Mouse (Mus musculus) CH12.LX (cell line): ENCODE measurements at regions not wholly inside any gene's neighbourhood (a gene's known extent, or its start where the extent isn't known, plus 50 kb on each side); places are given as distances from the start of the nearest gene placed in this dataset.

ENCODE experiments used
- DNase-seq: peaks from one replicate; pipeline ENCODE4 v3.0.0-alpha.2; 2013; ENCODE audit errors: extremely low read depth
- H3K27ac ChIP-seq: 2 replicates; pipeline ENCODE4 v1.5.1; 2012; ENCODE audit warnings: low read depth, mild to moderate bottlenecking, control low read depth, moderate library complexity; ENCODE audit not compliant: insufficient read depth
- H3K27me3 ChIP-seq: replicated peaks from 2 replicates; pipeline ENCODE3; 2012; ENCODE audit warnings: inconsistent platforms
- H3K36me3 ChIP-seq, 2 experiments: replicated peaks in 1 of 2; 2 replicates each; pipeline versions ENCODE3 to v1.6.1; 2012; ENCODE audit warnings: inconsistent platforms in 1 of 2, low read length in 1 of 2, mild to moderate bottlenecking in 1 of 2, mixed read lengths in 1 of 2, moderate library complexity in 1 of 2; ENCODE audit not compliant: control insufficient read depth in 1 of 2, insufficient read depth in 1 of 2
- H3K4me1 ChIP-seq, 2 experiments: 2 replicates each; pipeline ENCODE4 v1.6.1; 2012; ENCODE audit warnings: inconsistent platforms in 1 of 2, moderate library complexity in 1 of 2; ENCODE audit not compliant: insufficient read depth in 2 of 2, control insufficient read depth in 1 of 2
- H3K4me2 ChIP-seq: 2 replicates; pipeline ENCODE4 v1.6.1; 2012; ENCODE audit warnings: low read depth, mild to moderate bottlenecking, control low read depth; ENCODE audit not compliant: poor library complexity, insufficient read depth, severe bottlenecking
- H3K4me3 ChIP-seq, 3 experiments: fragments of 150-350 bp in 1 of 3; sonication (generic) in 1 of 3; replicated peaks in 1 of 3; 2 replicates each; pipeline versions ENCODE3 to v1.5.1; 2011 to 2012; ENCODE audit warnings: low read depth in 2 of 3, low read length in 2 of 3, mild to moderate bottlenecking in 2 of 3, moderate library complexity in 2 of 3, control low read depth in 1 of 3, improper control_type of control experiment in 1 of 3, inconsistent platforms in 1 of 3, mixed read lengths in 1 of 3; ENCODE audit not compliant: poor library complexity in 1 of 3
- H3K79me2 ChIP-seq: replicated peaks from 2 replicates; pipeline ENCODE4 v1.6.1; 2012; ENCODE audit warnings: mild to moderate bottlenecking, moderate library complexity; ENCODE audit not compliant: control insufficient read depth, poor library complexity, insufficient read depth, severe bottlenecking; ENCODE audit errors: extremely low read depth
- H3K9ac ChIP-seq: 2 replicates; pipeline ENCODE4 v1.6.1; 2012; ENCODE audit warnings: low read depth, mild to moderate bottlenecking, control low read depth, moderate library complexity; ENCODE audit not compliant: insufficient read depth
- H3K9me3 ChIP-seq: replicated peaks from 2 replicates; pipeline ENCODE3; 2012; ENCODE audit warnings: low read length, inconsistent platforms, mixed read lengths
- BHLHE40 ChIP-seq: IDR thresholded peaks from 2 replicates; pipeline ENCODE4 v1.6.1; 2011; ENCODE audit warnings: mild to moderate bottlenecking, low read depth, low read length, improper control_type of control experiment
- CHD1 ChIP-seq: IDR thresholded peaks from 2 replicates; pipeline ENCODE4 v1.6.1; 2012; ENCODE audit warnings: low read depth, low read length, improper control_type of control experiment, inconsistent platforms
- CHD2 ChIP-seq: IDR thresholded peaks from 2 replicates; pipeline ENCODE4 v1.6.1; 2011; ENCODE audit warnings: low read length, improper control_type of control experiment
- ELF1 ChIP-seq: IDR thresholded peaks from 2 replicates; pipeline ENCODE4 v1.6.1; 2014; ENCODE audit warnings: low read depth, mild to moderate bottlenecking, inconsistent platforms, low read length, improper control_type of control experiment
- ETS1 ChIP-seq: conservative IDR thresholded peaks from 2 replicates; pipeline ENCODE4 v1.6.1; 2012; ENCODE audit warnings: low read depth, mild to moderate bottlenecking, inconsistent platforms, low read length, improper control_type of control experiment, moderate library complexity
- IRF4 ChIP-seq: IDR thresholded peaks from 2 replicates; pipeline ENCODE4 v1.6.1; 2014; ENCODE audit warnings: low read depth, mild to moderate bottlenecking, inconsistent platforms, low read length, improper control_type of control experiment
- JUND ChIP-seq: conservative IDR thresholded peaks from 2 replicates; pipeline ENCODE4 v1.6.1; 2011; ENCODE audit warnings: low read depth, low read length, improper control_type of control experiment
- KAT2A ChIP-seq: IDR thresholded peaks from 2 replicates; pipeline ENCODE4 v1.6.1; 2012; ENCODE audit warnings: low read length, improper control_type of control experiment, inconsistent platforms; ENCODE audit not compliant: insufficient replicate concordance
- MAFK ChIP-seq: IDR thresholded peaks from 2 replicates; pipeline ENCODE4 v1.6.1; 2011; ENCODE audit warnings: low read length, improper control_type of control experiment; ENCODE audit not compliant: insufficient replicate concordance
- MEF2A ChIP-seq: IDR thresholded peaks from 2 replicates; pipeline ENCODE4 v1.6.1; 2014; ENCODE audit warnings: low read depth, mild to moderate bottlenecking, inconsistent platforms, low read length, improper control_type of control experiment, borderline replicate concordance
- MXI1 ChIP-seq: IDR thresholded peaks from 2 replicates; pipeline ENCODE4 v1.6.1; 2011; ENCODE audit warnings: mild to moderate bottlenecking, low read depth, low read length, improper control_type of control experiment
- MYC ChIP-seq: IDR thresholded peaks from 2 replicates; pipeline ENCODE4 v1.6.1; 2011; ENCODE audit warnings: low read depth, mild to moderate bottlenecking, improper control_type of control experiment, low read length
- NRF1 ChIP-seq: IDR thresholded peaks from 2 replicates; pipeline ENCODE4 v1.6.1; 2014; ENCODE audit warnings: low read depth, mild to moderate bottlenecking, inconsistent platforms, low read length, improper control_type of control experiment, moderate library complexity
- RAD21 ChIP-seq: IDR thresholded peaks from 2 replicates; pipeline ENCODE4 v1.6.1; 2011; ENCODE audit warnings: low read depth, mild to moderate bottlenecking, low read length, improper control_type of control experiment, moderate library complexity
- RCOR1 ChIP-seq: conservative IDR thresholded peaks from 2 replicates; pipeline ENCODE4 v1.6.1; 2012; ENCODE audit warnings: low read depth, mild to moderate bottlenecking, inconsistent platforms, low read length, improper control_type of control experiment
- SMC3 ChIP-seq: IDR thresholded peaks from 2 replicates; pipeline ENCODE4 v1.6.1; 2011; ENCODE audit warnings: low read depth, low read length, improper control_type of control experiment
- TCF12 ChIP-seq: IDR thresholded peaks from 2 replicates; pipeline ENCODE4 v1.6.1; 2014; ENCODE audit warnings: low read depth, mild to moderate bottlenecking, inconsistent platforms, low read length, improper control_type of control experiment
- UBTF ChIP-seq: IDR thresholded peaks from 2 replicates; pipeline ENCODE4 v1.6.1; 2012; ENCODE audit warnings: low read depth, mild to moderate bottlenecking, inconsistent platforms, low read length, improper control_type of control experiment, moderate library complexity
- USF2 ChIP-seq: conservative IDR thresholded peaks from 2 replicates; pipeline ENCODE4 v1.6.1; 2011; ENCODE audit warnings: low read depth, low read length, improper control_type of control experiment
- ZKSCAN1 ChIP-seq: IDR thresholded peaks from 2 replicates; pipeline ENCODE4 v1.6.1; 2012; ENCODE audit warnings: low read depth, inconsistent platforms, low read length, improper control_type of control experiment, borderline replicate concordance
- ZMIZ1 ChIP-seq: IDR thresholded peaks from 2 replicates; pipeline ENCODE4 v1.6.1; 2012; ENCODE audit warnings: low read depth, mild to moderate bottlenecking, inconsistent platforms, low read length, improper control_type of control experiment
- dilution Hi-C: fragments of 300-500 bp; cut with MboI; formaldehyde crosslinking; loops from 2 replicates; pipeline ENCODE4 v1.14.3; 2020; ENCODE audit warnings: low sequenced_read_pairs; ENCODE audit not compliant: extremely low pct_unique_long_range_greater_than_20kb, extremely low pct_ligation_motif_present
- in situ Hi-C: fragments of 300-500 bp; cut with MboI; formaldehyde crosslinking; loops from 3 replicates; pipeline ENCODE4 v1.14.3; 2019; ENCODE audit warnings: low sequenced_read_pairs, low pct_ligation_motif_present, low pct_unique_long_range_greater_than_20kb, mixed read lengths

- TF ChIP-seq MXI1 (no peak), NRF1 (no peak), JUND (no peak)
These were observed 59.1 kb upstream of the Actr3 start (continued) for GRCm38 (mm10) chr1:125494598-125494997.

GRCm38 (mm10) chr1:125495320-125496083, 60.0 kb upstream of the Actr3 start:
- DNase-seq, result no peak
- TF ChIP-seq ZKSCAN1 (no peak), MYC (no peak), BHLHE40 (no peak), MAFK (no peak), IRF4 (no peak), CHD2 (no peak), RCOR1 (no peak), ETS1 (no peak), ELF1 (no peak), SMC3 (no peak), MXI1 (no peak), TCF12 (no peak), CHD1 (no peak), UBTF (no peak), USF2 (no peak), ZMIZ1 (no peak), RAD21 (no peak), MEF2A (no peak), JUND (no peak), KAT2A (no peak)
- dilution Hi-C loops, result no loop called here
- no peaks in the 10 kb centered on the region for H3K36me3 ChIP-seq
- in situ Hi-C loops, result no loop called here
- no peak overlapping the region for H3K4me3 ChIP-seq
- no peak overlapping the region for H3K27ac ChIP-seq
- no peak overlapping the region for H3K4me2 ChIP-seq
- H3K27me3 ChIP-seq, result no peaks in the 10 kb centered on the region
- H3K79me2 ChIP-seq, result no peaks in the 10 kb centered on the region
- H3K9ac ChIP-seq, result no peak overlapping the region
- H3K4me1 ChIP-seq, result no peaks in the 10 kb centered on the region
- H3K9me3 ChIP-seq, result peaks cover 4% of the 10 kb centered on the region
